Mouse (Mus musculus) mouse trophoblast stem cell (cell line): ENCODE results near the gene Kctd2.
"Not testable (repeated sequence)": the region's sequence is repeated elsewhere in the genome, so short reads cannot be mapped to it uniquely, and the experiment has no call there.

ENCODE experiments used
- in situ Hi-C, 2 experiments: fragments of 300-500 bp; cut with MseI, MboI; formaldehyde crosslinking; loops; 2 replicates in 1 of 2; 3 replicates in 1 of 2; pipeline ENCODE4 v1.15.1; 2025

Gene Kctd2

GRCm38 (mm10) chr11:115439906-115440595 is 20.1 kb downstream of the Kctd2 start, which contains the start of gene Trim80:
Trim80 (plus strand) TSS chr11:115440545.
- in situ Hi-C loops = no loop called here

GRCm38 (mm10) chr11:115441417-115441816 is 21.5 kb downstream of the Kctd2 start:
- in situ Hi-C loops = no loop called here

- in situ Hi-C loops = no loop called here
These were observed 27.0 kb downstream of the Kctd2 start for GRCm38 (mm10) chr11:115446906-115447305.

GRCm38 (mm10) chr11:115447321-115447885 is 27.5 kb downstream of the Kctd2 start:
- in situ Hi-C loops = no loop called here

- in situ Hi-C loops = no loop called here
These were observed 28.1 kb downstream of the Kctd2 start for GRCm38 (mm10) chr11:115448075-115448474.

GRCm38 (mm10) chr11:115448998-115449397 is 29.1 kb downstream of the Kctd2 start:
- in situ Hi-C loops = no loop called here

- in situ Hi-C loops = no loop called here
These were observed 30.2 kb downstream of the Kctd2 start for GRCm38 (mm10) chr11:115450176-115450575.

GRCm38 (mm10) chr11:115451781-115452241 is 31.9 kb downstream of the Kctd2 start:
- in situ Hi-C loops = no loop called here

- in situ Hi-C loops = no loop called here
These were observed 32.4 kb downstream of the Kctd2 start for GRCm38 (mm10) chr11:115452281-115452860.

GRCm38 (mm10) chr11:115453306-115453705 is 33.4 kb downstream of the Kctd2 start:
- in situ Hi-C loops = no loop called here

- in situ Hi-C loops = not testable (repeated sequence)
These were observed 34.9 kb downstream of the Kctd2 start for GRCm38 (mm10) chr11:115454822-115455221.

- in situ Hi-C loops = no loop called here
These were observed 35.7 kb downstream of the Kctd2 start for GRCm38 (mm10) chr11:115455619-115456018.

- in situ Hi-C loops = no loop called here
These were observed 36.3 kb downstream of the Kctd2 start for GRCm38 (mm10) chr11:115456182-115456581.

- in situ Hi-C loops = no loop called here
These were observed 37.5 kb downstream of the Kctd2 start for GRCm38 (mm10) chr11:115457405-115457804.

- in situ Hi-C loops = no loop called here
These were observed 41.0 kb downstream of the Kctd2 start for GRCm38 (mm10) chr11:115460976-115461375.

GRCm38 (mm10) chr11:115461846-115462242 is 41.9 kb downstream of the Kctd2 start:
- in situ Hi-C loops = no loop called here

GRCm38 (mm10) chr11:115462243-115462891 is 42.4 kb downstream of the Kctd2 start, which contains the start of gene Slc16a5:
Slc16a5 (plus strand) TSS chr11:115462474.
- in situ Hi-C loops = no loop called here

GRCm38 (mm10) chr11:115463397-115463796 is 43.5 kb downstream of the Kctd2 start:
- in situ Hi-C loops = no loop called here

GRCm38 (mm10) chr11:115464851-115465250 is 44.9 kb downstream of the Kctd2 start:
- in situ Hi-C loops = no loop called here

- in situ Hi-C loops = no loop called here
These were observed 47.3 kb downstream of the Kctd2 start for GRCm38 (mm10) chr11:115467217-115467618.

GRCm38 (mm10) chr11:115472183-115472582 is 52.3 kb downstream of the Kctd2 start:
- in situ Hi-C loops = no loop called here

GRCm38 (mm10) chr11:115473626-115474275 is 53.8 kb downstream of the Kctd2 start:
- in situ Hi-C loops = no loop called here
